Mouse (Mus musculus) cerebellum, adult 2 months (tissue): ENCODE measurements around the gene Gsk3b. TPM values are rescaled to one million over a fixed set of nuclear protein-coding genes. Genes with fewer than 3 reads are reported as not detected.
"Not testable (repeated sequence)": the region's sequence is repeated elsewhere in the genome, so short reads cannot be mapped to it uniquely, and the experiment has no call there.

ENCODE experiments used
- DNase-seq, 2 experiments: peaks; one replicate each; pipeline ENCODE4 v3.0.0; 2021
- H3K27ac ChIP-seq: fragments of 200-500 bp; 2 replicates; pipeline ENCODE4 v1.5.1; 2012; ENCODE audit warnings: low read length, control low read depth, inconsistent platforms; ENCODE audit not compliant: insufficient read depth
- H3K27me3 ChIP-seq: fragments of 200-500 bp; 2 replicates; pipeline ENCODE4 v1.6.1; 2012; ENCODE audit warnings: inconsistent platforms, mild to moderate bottlenecking, low read length, moderate library complexity; ENCODE audit not compliant: control insufficient read depth, insufficient read depth
- H3K4me1 ChIP-seq: fragments of 200-500 bp; 2 replicates; pipeline ENCODE4 v1.6.1; 2011; ENCODE audit warnings: low read length; ENCODE audit not compliant: control insufficient read depth, insufficient read depth
- H3K4me3 ChIP-seq: fragments of 200-500 bp; replicated peaks from 2 replicates; pipeline ENCODE3; 2011; ENCODE audit warnings: mild to moderate bottlenecking, low read depth, low read length, control low read depth; ENCODE audit not compliant: insufficient read depth
- CTCF ChIP-seq: fragments of 200-500 bp; IDR thresholded peaks from 2 replicates; pipeline ENCODE4 v1.5.1; 2011; ENCODE audit warnings: low read depth, mild to moderate bottlenecking, control low read depth, low read length, moderate library complexity, borderline replicate concordance; ENCODE audit not compliant: insufficient read depth
- POLR2A ChIP-seq: fragments of 200-500 bp; IDR thresholded peaks from 2 replicates; pipeline ENCODE4 v1.6.1; 2011; ENCODE audit warnings: low read length, control low read depth, borderline replicate concordance; ENCODE audit not compliant: insufficient read depth
- WGBS: fragments of 180-500 bp; shearing (Covaris S2); methylation state at CpG from one replicate; pipeline ENCODE4 v1.1.7; 2018; 5-methylcytosine and 5-hydroxymethylcytosine counted together
- polyA plus RNA-seq: library from polyadenylated mRNA; depleted of rRNA; stranded (reverse); fragments of >200 nt; gene quantifications from 2 replicates; pipeline ENCODE4 v1.2.3, GENCODE M21; 2012

The Gsk3b gene
- polyA plus RNA-seq, 1 experiment, result 48.7 TPM

- no peak for DNase-seq
- no peak overlapping the region for H3K27ac ChIP-seq
- WGBS, result 18% methylated on average over 5 of the region's 5 CpGs
Observed at GRCm38 (mm10) chr16:38110575-38110974, 21.8 kb downstream of the Gsk3b start.

GRCm38 (mm10) chr16:38114074-38114473 lies 25.3 kb downstream of the Gsk3b start:
- peaks cover 6% of the 10 kb centered on the region for H3K4me1 ChIP-seq
- TF ChIP-seq POLR2A, result no peak
- TF ChIP-seq CTCF, result no peak
- DNase-seq, result no peak
- H3K4me3 ChIP-seq, result no peak overlapping the region
- H3K27me3 ChIP-seq, result no peaks in the 10 kb centered on the region
- H3K27ac ChIP-seq, result no peak overlapping the region
- WGBS, result 81% methylated on average over 2 of the region's 2 CpGs

More at GRCm38 (mm10) chr16:38110575-38110974, 21.8 kb downstream of the Gsk3b start:
- no peak for TF ChIP-seq CTCF
- TF ChIP-seq POLR2A, result no peak
- no peak overlapping the region for H3K4me3 ChIP-seq
- H3K27me3 ChIP-seq, result no peaks in the 10 kb centered on the region
- peaks cover 9% of the 10 kb centered on the region for H3K4me1 ChIP-seq

- H3K4me3 ChIP-seq, DNase-seq, H3K27ac ChIP-seq, H3K4me1 ChIP-seq, H3K27me3 ChIP-seq: not testable (repeated sequence)
- 80% methylated on average over 9 of the region's 9 CpGs for WGBS
Observed at GRCm38 (mm10) chr16:38117909-38118308, 29.1 kb downstream of the Gsk3b start.

- 77% methylated on average over 1 of the region's 1 CpGs for WGBS
- TF ChIP-seq POLR2A (no peak), CTCF (no peak)
- H3K4me1 ChIP-seq, result peaks cover 9% of the 10 kb centered on the region
- no peak overlapping the region for H3K27ac ChIP-seq
- DNase-seq, result no peak
- H3K4me3 ChIP-seq, result no peak overlapping the region
- no peaks in the 10 kb centered on the region for H3K27me3 ChIP-seq
Observed at GRCm38 (mm10) chr16:38118723-38119122, 29.9 kb downstream of the Gsk3b start.

GRCm38 (mm10) chr16:38119286-38119685 lies 30.5 kb downstream of the Gsk3b start:
- no peak overlapping the region for H3K27ac ChIP-seq
- TF ChIP-seq CTCF (no peak), POLR2A (no peak)
- no peak overlapping the region for H3K4me3 ChIP-seq
- WGBS, result 90% methylated on average over 5 of the region's 5 CpGs
- H3K27me3 ChIP-seq, result no peaks in the 10 kb centered on the region
- H3K4me1 ChIP-seq, result peaks cover 9% of the 10 kb centered on the region
- DNase-seq, result no peak

GRCm38 (mm10) chr16:38129171-38129570 lies 40.4 kb downstream of the Gsk3b start:
- WGBS, result 90% methylated on average over 5 of the region's 5 CpGs
- H3K4me1 ChIP-seq, result peaks cover 7% of the 10 kb centered on the region
- H3K27ac ChIP-seq, result no peak overlapping the region
- no peaks in the 10 kb centered on the region for H3K27me3 ChIP-seq
- TF ChIP-seq CTCF (no peak), POLR2A (no peak)
- H3K4me3 ChIP-seq, result no peak overlapping the region
- DNase-seq, result no peak

- Histone ChIP-seq H3K4me3 (no peak overlapping the region), H3K27ac (no peak overlapping the region), H3K4me1 (peaks cover 7% of the 10 kb centered on the region), H3K27me3 (no peaks in the 10 kb centered on the region)
- 73% methylated on average over 3 of the region's 3 CpGs for WGBS
- TF ChIP-seq POLR2A (no peak), CTCF (no peak)
- DNase-seq, result no peak
Observed at GRCm38 (mm10) chr16:38131041-38131440, 42.2 kb downstream of the Gsk3b start.

- DNase-seq, result no peak
- WGBS, result 33% methylated on average over 9 of the region's 9 CpGs
- peaks cover 7% of the 10 kb centered on the region for H3K4me1 ChIP-seq
- H3K4me3 ChIP-seq, result no peak overlapping the region
- H3K27ac ChIP-seq, result no peak overlapping the region
- no peaks in the 10 kb centered on the region for H3K27me3 ChIP-seq
- TF ChIP-seq POLR2A, result no peak
- TF ChIP-seq CTCF, result no peak
Observed at GRCm38 (mm10) chr16:38131756-38132155, 43.0 kb downstream of the Gsk3b start.

GRCm38 (mm10) chr16:38132210-38132609 lies 43.4 kb downstream of the Gsk3b start:
- WGBS, result 67% methylated on average over 7 of the region's 7 CpGs
- no peaks in the 10 kb centered on the region for H3K27me3 ChIP-seq
- peaks cover 7% of the 10 kb centered on the region for H3K4me1 ChIP-seq
- DNase-seq, result no peak
- TF ChIP-seq CTCF (no peak), POLR2A (no peak)
- H3K4me3 ChIP-seq, result no peak overlapping the region
- no peak overlapping the region for H3K27ac ChIP-seq
